Mouse (Mus musculus) heart, adult 18-20 months (tissue): Measurements from ENCODE around the gene Ythdf1. TPM values are rescaled to one million over a fixed set of nuclear protein-coding genes. Genes with fewer than 3 reads are reported as not detected.

Experiments used
- DNase-seq, 2 experiments: peaks; one replicate each; pipeline ENCODE4 v3.0.0; 2021 to 2022; ENCODE audit warnings: mixed read lengths in 1 of 2
- long read RNA-seq, 2 experiments: library from polyadenylated mRNA; stranded (forward); transcript quantifications; one replicate each; pipeline ENCODE4 v2.0.0; 2021
- total RNA-seq, 2 experiments: library from RNA; stranded (reverse); gene quantifications; 2 replicates each; pipeline ENCODE4 v1.2.3; 2021

The Ythdf1 gene
- total RNA-seq: 10 to 100 TPM; 33.2 to 33.3 TPM
- long read RNA-seq, experiment 1, transcript Ythdf1-201 (5 exons, 3,184 nt): major isoform, 19 of 38 reads
- long read RNA-seq, experiment 1, partial matches to known transcripts: 6 of 38 reads
- long read RNA-seq, experiment 1, other reads (novel, unspliced or antisense): 11 of 38 reads
- long read RNA-seq, experiment 2, transcript Ythdf1-201 (5 exons, 3,184 nt): major isoform, 13 of 23 reads
- long read RNA-seq, experiment 2, partial matches to known transcripts: 0 of 23 reads
- long read RNA-seq, experiment 2, other reads (novel, unspliced or antisense): 10 of 23 reads

DNA sequence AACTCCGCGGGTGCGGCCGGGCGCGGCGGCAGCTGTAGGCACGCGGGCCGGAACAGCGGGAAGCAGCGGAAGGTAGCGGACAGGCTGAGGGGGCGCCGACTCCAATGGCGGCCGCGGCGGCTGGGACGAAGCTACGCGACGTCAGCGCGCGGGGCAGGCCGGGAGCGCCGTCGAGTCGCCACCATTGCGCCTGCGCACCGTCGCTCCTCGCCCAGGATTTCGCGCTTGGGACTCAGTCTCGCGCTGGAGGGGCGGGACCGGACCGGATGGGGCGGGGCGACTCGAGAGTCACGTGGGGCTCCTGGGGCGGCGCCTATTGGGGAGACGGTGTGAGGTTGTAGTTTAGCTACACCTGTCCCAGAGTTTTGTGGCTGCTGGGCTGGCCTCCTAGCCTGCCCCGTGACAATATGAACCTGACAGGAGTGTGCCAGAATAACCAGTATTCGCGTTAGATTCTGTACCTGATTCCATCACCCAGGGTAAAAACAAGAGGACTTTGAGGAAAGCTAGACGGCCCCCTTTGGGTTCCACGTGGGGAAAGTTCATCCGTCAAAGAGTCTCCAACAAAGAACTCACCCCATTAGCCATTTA, at the start of gene Ythdf1:
Gene Ythdf1, minus strand, starts transcription at position 140 of the 591 bp plus-strand sequence.
- peak; percentile 98 to 99 for DNase-seq

DNA sequence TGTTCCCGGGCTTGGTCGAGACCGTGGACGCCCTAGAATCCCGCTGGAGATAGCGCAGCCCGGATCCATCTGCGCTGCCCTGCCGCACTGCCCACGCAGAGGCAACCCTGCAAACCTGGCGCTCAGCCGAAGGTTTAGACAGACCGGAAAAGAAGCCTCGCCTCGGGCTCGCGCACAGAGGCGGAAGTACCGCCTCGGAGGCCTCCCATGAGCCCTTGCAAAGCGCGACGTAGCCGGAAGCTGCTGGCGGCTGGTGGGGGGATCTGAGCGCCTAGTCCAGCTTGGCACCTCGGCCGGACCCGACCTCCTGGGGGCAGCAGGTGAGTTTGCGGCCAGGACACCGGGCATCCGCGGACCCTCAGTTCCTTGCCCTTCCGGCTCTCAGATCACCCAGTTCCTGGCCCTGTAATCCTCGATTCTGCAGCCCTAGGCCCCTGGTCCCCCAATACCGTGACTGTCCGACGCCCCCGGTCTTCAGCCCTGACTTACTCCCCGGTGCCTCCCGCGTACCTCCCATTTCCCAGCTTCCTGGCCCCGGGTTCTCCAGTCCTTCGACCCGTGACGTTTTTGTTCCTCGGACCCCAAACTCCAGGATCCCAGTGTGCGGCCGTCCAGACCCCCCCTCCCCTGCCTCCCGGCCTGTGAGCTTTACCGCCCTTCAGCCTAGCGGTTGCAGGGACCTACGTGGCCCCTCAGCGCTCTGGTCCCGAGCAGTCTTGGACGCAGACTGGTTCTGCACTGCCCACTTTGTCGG, 46.4 kb upstream of the Ythdf1 start, which contains the start of gene Arfgap1:
Gene Arfgap1, plus strand, starts transcription at position 216 of the 754 bp plus-strand sequence.
- DNase-seq: peak; percentile 96

DNA sequence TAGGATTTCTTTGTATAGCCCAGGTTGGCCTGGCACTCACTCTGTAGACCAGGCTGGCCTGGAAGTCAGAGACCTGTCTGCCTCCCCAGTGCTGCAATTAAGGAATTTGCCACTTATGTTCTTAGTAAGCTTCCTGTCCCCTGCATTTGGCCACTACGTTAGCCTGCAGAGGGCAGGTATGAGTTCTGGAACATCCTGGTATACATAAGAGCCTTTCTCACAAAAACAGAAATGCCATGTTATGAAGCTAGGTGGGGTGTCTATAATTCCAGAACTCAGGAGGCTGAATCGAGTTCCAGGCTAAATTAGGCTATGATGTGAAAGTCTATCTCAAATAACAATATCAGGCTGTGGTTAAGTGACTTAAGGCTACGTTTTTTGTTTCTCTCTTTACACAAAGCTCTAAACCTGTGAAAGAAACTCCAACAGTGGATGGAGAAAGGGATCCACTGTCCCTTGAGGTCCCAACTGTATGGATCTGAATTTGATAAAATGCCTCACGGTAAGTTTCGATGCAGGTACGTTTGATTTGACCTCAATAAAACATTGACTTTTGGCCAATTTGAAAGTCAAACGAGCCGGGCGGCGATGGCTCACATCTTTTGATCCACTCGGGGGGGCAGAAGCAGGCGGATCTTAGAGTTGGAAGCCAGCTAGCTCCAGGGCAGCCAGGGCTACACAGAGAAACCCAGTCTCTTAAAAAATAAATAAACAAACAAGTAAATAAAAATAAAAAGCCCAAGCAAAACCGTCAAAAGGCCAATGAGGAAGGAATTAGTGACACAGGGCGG, 45.5 kb upstream of the Ythdf1 start:
- peak in 1 of 2 experiments; percentile 29 for DNase-seq

DNA sequence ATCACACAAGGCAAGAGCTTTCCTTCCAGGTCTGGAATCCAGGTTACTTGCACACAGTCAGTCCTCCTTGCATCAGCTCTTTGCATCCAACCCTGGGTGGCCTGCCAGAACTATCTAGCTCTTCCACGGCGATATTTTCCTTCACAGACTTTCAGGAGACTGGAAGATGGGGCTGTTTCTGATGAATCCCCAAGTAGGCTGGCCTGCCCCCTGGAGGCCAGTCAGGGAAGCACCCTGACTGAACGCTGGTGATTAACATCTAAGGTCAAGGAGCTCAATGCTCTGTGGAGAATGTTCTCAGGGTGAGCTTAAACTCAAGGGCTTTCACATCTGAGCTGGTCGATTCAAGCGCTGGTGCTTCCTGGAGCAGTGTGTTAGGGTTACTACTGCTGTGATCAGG, 43.2 kb upstream of the Ythdf1 start:
- peak; percentile 61 to 87 for DNase-seq

DNA sequence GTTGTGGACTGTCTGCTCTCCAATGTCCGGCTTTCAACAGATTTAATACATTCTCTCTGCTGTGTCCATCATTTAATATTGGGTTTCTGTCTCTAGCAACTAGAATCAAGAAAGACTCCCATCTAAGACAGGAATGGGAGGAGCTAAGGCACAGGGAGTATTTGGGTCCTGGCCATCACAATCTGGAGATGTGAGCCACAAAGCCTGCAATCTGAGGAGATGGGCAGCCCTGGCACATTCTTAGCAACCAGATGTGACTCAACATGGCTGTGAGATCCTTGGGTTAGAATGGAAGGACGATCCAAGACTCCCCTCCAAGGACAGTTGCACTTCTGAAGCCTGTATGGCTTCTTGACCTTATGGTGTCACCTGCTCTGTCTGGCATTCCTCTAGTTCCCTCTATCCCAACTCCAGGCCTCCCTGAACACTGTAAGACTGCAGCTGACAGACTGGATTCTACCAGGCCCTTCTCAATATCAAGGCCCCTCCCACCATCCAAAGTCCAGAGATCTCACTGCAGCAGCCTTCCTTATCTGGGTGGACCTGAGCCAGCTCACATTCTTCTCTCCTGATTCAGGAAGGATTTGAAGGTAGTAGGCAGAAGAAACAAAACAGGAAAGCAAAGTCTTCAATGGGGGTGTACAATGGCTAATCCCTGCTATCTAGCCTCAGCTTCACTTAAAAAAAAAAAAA, 42.0 kb upstream of the Ythdf1 start:
- peak in 1 of 2 experiments; percentile 37 for DNase-seq

DNA sequence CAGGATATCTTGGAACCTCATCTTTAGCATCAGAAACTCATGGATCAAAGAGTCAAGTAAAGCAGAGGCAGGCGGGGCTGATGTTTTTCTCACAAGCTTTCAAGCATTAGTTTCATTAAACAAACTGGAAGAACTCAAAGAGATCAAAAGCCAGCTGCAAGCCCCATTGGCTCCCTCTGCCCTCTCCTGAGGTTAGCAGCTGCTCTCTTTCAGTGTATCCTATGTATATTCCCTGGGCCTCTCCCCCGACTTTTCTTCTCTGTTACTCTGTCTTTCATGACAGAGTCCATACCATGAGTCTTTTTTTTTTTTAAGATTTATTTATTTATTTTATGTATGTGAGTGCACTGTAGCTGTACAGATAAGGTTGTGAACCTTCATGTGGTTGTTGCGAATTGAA, 39.4 kb upstream of the Ythdf1 start:
- no peak for DNase-seq

DNA sequence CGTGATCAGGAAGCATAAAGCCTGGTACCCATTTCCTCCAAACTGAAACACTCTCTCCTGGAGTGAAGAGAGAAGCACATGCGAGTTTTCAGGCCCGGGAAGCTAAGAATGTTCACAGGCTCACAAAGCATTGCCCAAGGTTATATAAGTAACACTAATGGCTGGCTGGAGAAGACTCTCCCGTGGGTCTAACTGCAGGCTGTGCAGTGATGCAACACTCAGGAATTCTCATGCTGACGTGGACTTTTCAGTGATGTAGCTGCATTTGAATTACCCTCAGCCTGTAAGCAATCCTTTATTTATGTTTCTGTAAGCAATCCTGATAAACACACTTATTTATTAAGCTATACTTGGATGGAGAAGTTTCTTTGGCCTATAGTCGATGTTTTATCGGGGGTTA, 38.9 kb upstream of the Ythdf1 start:
- DNase-seq: no peak

DNA sequence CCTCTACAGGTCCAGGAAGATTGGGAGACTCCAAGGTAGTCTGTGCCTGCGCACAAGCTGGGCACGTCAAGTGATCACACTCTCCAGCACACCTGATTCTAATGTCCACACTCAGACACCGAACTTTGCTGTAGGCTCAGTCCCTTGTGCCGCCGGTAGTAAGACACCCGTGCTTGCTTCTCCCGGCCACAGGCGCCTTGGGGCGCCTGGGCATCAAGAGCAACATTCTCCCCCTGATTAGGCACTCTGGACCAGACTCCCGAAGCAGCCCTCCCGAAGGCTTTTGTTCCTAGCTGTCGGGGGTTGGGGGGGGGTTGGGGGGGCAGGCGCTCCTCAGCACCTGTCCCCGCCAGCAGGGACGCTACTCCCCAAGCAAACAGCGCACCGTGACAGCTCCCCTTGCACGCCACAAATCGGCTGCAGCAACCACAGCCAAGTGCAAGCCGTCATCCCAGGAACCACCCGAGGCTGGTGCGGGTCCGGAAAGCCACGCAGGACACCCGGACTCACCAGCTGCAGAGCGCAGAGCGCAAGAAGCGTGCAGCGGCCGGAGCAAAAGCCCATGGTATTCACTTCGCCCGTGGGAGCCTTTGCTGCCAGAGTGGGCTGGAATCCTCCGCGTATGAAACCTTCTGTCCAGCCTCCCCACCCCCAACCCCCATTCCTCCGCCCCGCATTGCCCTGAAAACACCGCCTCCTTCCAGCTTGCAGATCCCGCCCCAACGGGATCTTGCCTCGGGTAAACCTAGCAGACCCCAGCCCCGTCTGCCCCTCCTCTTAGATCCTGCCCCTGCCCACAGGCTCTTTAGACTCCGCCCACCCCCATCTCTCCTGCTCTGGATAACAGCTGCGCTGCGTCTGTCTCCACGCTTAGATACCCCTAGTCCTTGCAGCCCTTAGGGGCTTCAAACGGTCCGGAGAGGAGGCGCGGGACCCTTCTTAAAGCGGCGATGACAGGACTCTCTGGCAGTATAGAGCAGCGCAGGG, 33.6 kb upstream of the Ythdf1 start, which contains the start of gene Nkain4:
Gene Nkain4, minus strand, starts transcription at position 639 of the 987 bp plus-strand sequence.
- DNase-seq: peak; percentile 32 to 44

DNA sequence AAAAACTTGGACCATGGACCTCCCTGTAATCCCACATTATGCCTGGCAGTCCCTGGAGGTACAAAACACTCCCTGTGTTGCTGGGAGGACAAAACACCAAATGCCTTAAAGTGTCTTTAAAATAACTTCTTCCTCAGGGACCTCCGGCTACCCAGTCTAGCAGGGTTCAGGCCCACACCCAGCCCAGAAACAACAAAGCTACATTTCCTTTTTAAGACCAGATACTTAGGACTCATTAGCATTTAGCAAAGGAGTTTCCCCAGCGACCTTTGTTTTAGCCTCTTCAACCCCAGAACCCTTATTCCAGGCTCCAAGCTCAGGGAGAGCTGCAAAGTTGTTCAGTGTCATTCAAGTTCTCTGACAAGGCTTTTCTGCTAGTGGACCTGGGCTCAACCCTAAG, 32.9 kb upstream of the Ythdf1 start:
- DNase-seq: no peak

DNA sequence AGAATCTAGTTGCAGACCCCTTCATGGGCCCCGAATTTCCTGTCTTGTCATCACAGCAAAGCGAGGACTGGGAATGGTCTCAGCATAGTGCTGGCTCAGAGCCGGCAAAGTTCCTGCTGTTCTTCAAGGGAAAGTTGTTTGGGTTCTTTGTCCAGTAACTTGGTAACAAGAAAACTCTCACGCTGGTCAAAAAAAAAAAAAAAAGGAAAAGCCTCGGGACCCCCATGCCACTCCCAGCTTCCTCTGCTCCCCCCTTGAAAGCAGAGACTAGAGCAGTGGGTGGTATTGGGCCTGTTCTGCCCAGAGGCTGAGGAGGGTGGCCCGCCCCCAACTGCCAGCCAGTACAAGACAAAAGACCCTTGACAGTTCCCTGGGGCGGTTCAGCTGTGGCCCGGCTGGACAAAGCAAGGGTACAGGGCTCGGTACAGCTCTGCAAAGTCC, 32.0 kb upstream of the Ythdf1 start:
- no peak for DNase-seq

DNA sequence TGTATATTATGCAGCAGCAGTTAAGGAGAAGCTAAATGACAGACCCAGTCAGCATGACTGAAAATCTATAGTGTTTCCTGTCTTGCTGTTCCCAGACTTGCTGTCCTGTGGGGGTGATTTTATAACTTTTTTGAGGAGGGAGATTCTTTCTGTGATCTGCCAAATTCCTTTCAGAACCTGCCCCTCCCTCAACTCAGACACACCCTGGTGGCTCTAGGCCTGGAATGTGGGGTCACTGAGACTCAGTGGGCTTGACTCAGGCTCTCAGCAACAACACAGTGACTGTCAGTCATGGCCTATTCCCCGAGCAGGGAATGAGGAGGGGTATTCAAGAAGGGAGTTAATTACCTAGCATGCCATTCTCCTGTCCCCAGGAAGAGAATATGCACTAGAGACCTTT, 29.2 kb upstream of the Ythdf1 start:
- DNase-seq: no peak

DNA sequence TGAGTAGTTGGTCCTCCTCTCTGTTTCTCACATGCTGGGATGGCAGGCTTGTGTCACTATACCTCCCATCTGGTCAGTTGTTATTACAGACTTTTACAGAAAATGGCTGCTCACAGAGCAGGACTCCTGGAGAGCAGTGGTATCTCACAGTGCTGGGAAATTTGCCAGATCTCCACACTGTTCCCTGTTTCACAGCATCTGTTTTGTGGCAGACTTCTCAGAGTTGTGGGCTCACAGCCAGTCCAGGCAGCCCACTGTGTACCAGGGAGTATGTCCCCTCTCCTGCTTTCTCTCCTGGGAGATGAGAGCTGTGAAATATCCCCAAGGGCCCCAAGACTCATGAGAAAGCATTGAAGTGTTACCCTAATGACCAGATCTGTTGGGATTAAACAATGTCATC, 21.1 kb upstream of the Ythdf1 start:
- no peak for DNase-seq

DNA sequence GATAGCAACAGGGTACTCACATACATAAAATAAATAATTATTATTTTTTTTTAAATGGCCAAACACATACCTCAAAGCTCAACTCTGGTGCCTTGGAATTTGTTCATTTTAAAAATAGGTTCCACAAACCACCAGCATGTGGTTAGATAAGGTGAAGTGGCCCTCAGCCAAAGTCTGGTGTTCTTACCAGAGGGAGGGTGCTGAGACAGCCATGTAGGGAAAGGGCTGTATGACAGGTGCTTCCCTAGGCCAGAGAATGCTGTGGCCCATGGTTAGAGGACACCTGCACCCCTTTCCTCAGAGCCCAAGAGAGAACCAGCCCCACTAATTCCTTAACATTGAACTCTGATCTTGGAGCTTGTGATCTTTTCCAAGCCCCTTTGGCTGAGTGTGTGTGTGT, 19.4 kb upstream of the Ythdf1 start:
- DNase-seq: peak; percentile 25 to 31

DNA sequence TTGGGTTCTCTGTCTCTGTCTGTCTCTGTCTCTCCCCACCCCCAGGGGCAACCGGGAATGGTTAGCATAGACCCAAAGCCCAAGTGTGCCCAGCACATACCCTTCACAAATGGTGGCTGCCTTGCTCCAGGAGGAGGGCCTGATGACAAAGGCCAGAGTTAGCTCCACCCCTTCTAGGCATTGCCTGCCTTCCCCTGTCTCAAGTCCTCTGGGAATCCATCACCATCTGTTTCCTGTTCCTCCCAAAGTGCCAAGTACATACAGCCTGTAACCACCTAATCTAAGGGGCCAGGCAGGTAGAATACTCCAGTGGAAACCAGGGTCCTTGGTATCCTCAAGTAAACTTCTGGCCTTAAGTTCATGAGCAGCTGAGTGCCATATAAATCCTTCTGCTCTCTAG, 11.7 kb upstream of the Ythdf1 start:
- no peak for DNase-seq

DNA sequence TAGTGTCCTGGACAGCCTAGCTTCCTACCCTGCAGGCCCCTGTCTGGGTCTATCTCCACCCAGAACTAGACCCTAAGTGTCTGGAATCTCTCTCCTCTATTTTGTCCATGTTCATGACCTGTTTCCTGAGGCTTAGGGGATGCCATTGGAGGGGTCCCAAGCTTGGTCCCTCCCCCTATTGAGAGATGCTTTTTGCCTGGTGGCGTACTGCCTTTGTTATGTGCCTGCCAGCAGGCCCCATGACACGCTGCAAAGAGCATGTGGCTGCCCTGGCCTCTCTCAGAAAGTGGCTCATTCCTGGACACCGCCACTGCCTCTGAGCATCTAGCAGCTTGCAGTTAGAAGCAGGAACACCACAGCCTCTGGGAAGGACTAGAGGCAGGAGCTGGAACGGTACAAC, 8.0 kb upstream of the Ythdf1 start, which contains the start of gene Birc7:
Gene Birc7, plus strand, starts transcription at position 301 of the 400 bp plus-strand sequence.
- DNase-seq: no peak

DNA sequence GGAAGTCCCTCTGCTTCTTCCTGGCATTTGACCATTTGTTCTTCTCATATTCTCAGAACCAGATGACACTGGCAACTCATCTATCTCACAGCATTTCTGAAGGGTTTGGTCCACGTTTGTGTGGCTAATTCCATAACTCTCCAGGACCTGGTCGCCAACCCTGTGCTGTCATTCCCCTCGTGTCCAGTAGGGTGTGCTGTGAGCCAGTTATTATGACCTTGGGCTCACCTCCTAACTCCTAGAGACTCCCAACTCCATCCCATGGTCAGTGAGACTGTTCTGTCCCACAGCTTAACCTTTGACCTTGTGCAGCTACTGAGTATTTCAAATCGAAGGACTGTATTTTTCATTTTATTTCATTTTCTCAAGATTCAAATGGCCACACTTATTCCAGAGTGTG, 4.4 kb upstream of the Ythdf1 start:
- DNase-seq: peak; percentile 71 to 89

DNA sequence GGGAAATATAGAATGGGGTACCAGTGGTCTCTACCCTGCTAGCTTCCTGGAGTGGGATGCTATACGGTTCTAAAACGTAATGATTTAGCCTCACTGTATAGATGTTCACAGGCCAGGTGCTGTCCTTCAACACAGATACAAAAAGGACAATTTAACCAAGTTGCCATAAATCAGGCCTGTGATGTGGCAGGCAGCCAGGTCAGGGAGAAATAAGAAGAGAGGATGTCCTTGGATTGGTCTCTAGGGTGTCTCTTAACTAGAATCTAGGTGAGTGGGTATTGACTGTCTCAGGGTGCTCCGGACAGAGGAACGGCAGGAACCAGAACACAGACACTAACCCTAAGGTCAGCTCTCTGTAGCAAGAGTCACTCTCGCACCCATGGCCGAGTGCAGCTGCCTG, 2.0 kb upstream of the Ythdf1 start:
- DNase-seq: no peak

DNA sequence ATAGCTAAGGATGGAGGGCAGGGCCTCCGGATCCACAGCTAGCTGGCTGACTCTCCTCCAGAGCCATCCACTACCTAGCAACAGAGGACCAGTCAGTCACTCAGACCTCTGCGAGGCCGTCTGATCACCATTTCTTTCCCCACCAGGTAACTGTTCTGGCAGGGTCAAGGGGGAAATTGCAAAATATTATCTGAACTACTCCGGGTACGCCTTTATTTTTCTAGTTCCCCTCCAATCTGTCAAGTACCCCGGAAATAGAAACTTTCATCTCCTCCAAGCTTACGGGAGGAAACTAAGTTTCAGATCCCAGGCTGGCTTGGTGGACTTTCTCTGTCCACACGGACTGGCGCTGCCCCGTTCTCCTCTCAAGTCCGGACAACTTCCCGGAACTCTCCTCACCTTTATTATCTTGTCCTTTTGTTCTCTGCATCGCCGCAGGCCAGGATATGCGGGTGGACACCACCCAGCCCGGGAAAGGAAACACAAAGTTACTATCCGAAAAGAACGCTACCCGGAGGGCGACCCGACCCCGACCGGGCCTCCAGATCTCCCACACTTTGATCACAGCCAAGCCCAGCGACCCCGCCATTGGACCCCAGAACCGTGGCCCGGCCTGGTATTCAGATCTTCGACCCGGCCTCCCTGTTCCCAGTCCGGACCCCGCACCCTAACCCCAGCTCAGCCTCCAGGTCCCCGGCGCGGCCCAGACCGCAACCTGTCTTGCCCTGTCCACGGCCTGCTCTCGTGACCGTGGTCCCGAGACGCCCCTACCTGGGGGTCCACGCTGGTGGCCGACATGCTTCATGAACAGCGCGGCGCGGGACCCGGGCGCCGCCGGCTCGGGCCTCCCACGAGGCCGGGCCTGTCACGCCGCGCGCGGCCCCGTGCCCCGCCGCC, 588 bp downstream of the Ythdf1 start:
- peak in 1 of 2 experiments; percentile 41 for DNase-seq

DNA sequence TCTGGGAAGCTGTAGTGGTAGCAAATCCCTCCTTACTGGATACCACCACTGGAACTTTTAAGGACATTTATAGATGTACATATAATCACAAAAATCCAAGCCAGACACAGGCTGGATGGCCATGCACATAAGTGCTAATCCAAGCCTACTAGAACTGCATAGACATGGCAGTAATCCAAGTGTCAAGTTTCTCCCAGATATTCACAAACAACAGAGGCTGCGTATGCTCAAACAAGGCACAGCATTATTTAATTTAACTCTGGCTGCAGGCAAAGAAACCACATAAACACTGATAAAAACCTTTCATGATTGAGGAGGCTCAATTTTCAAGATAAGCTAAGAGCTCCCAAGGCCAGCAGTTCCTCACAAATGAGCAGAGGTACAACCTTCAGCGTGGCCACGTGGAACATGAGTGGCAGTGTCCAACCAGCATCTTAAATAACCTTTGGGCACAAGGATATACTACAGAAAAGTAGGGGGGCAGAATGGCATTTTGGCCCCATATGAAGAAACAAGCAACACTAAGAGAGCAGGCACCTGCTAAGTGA, 4.8 kb downstream of the Ythdf1 start:
- no peak for DNase-seq
